Mouse (Mus musculus): ENCODE data around the gene Cfb.

DNA sequence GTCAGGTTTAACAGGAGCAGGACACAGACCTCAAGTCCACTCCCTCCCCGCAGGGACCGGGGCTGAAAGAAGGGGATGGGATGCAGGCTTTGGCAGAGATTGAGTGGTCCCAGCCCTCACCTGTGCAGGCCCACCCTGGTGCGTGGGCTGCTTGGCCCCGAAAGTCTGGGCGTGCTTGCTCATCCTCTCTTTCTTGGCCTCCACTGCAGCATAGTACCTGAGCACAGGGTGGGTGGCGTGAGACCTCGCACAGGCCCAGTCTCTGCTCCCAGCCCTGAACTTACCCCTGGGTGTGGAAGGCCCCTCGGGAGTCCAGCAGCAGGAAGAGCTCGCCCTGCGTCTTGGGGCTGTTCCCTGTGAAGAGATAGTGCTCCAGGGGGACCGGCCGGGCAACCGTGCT lies 17.4 kb downstream of the Cfb start:
- TF ChIP-seq CTCF (IDR thresholded peaks at IDR 0.05; ENCODE audit: low read depth, low read length), result no peak
- TF ChIP-seq POLR2A (IDR thresholded peaks at IDR 0.05; ENCODE audit: borderline replicate concordance, low read depth, low read length), result no peak

Measured in bone marrow macrophage, adult 2 months (primary cell).